Mouse (Mus musculus) frontal cortex, postnatal 25 days (tissue): ENCODE results near the gene Rab1a.
"Not testable (repeated sequence)": the region's sequence is repeated elsewhere in the genome, so short reads cannot be mapped to it uniquely, and the experiment has no call there.

Source experiments
- DNase-seq, 2 experiments: peaks; one replicate each; pipeline ENCODE4 v3.0.0; 2022; ENCODE audit warnings: low spot score in 2 of 2

Gene Rab1a

GRCm38 (mm10) chr11:20200713-20201575 lies at the start of gene Rab1a:
TSS of gene Rab1a (plus strand) at chr11:20201432.
- DNase-seq, result peak; percentile 98 to 100

- no peak for DNase-seq
These were observed 48.9 kb upstream of the Rab1a start for GRCm38 (mm10) chr11:20152107-20152901.

GRCm38 (mm10) chr11:20153542-20153941 lies 47.7 kb upstream of the Rab1a start:
- DNase-seq, result not testable (repeated sequence)

GRCm38 (mm10) chr11:20158879-20159278 lies 42.4 kb upstream of the Rab1a start:
- no peak for DNase-seq

GRCm38 (mm10) chr11:20164979-20165867 lies 36.0 kb upstream of the Rab1a start:
- no peak for DNase-seq

GRCm38 (mm10) chr11:20165991-20166390 lies 35.2 kb upstream of the Rab1a start:
- no peak for DNase-seq

GRCm38 (mm10) chr11:20166476-20166875 lies 34.8 kb upstream of the Rab1a start:
- DNase-seq, result not testable (repeated sequence)

GRCm38 (mm10) chr11:20168972-20169371 lies 32.3 kb upstream of the Rab1a start:
- DNase-seq, result no peak

GRCm38 (mm10) chr11:20187271-20187670 lies 14.0 kb upstream of the Rab1a start:
- DNase-seq, result no peak

- no peak for DNase-seq
These were observed 8.0 kb upstream of the Rab1a start for GRCm38 (mm10) chr11:20193100-20193736.

- DNase-seq, result peak in 1 of 2 experiments; percentile 29
These were observed 449 bp downstream of the Rab1a start for GRCm38 (mm10) chr11:20201661-20202101.

GRCm38 (mm10) chr11:20202299-20203011 lies 1.2 kb downstream of the Rab1a start:
- no peak for DNase-seq

GRCm38 (mm10) chr11:20204321-20204720 lies 3.1 kb downstream of the Rab1a start:
- DNase-seq, result no peak

- no peak for DNase-seq
These were observed 3.7 kb downstream of the Rab1a start for GRCm38 (mm10) chr11:20204870-20205446.

- DNase-seq, result no peak
These were observed 4.3 kb downstream of the Rab1a start for GRCm38 (mm10) chr11:20205538-20205937.

GRCm38 (mm10) chr11:20206626-20207223 lies 5.5 kb downstream of the Rab1a start:
- DNase-seq, result no peak

- no peak for DNase-seq
These were observed 6.4 kb downstream of the Rab1a start for GRCm38 (mm10) chr11:20207589-20207988.

- DNase-seq, result no peak
These were observed 10.6 kb downstream of the Rab1a start for GRCm38 (mm10) chr11:20211838-20212237.

GRCm38 (mm10) chr11:20214779-20215178 lies 13.5 kb downstream of the Rab1a start:
- DNase-seq, result no peak

- no peak for DNase-seq
These were observed 15.2 kb downstream of the Rab1a start for GRCm38 (mm10) chr11:20216415-20216814.
